Mouse (Mus musculus) cerebellum, adult 2 months (tissue): ENCODE results near the gene Inf2.

Experiments
- CTCF ChIP-seq: fragments of 200-500 bp; IDR thresholded peaks from 2 replicates; pipeline ENCODE4 v1.5.1; 2011; ENCODE audit warnings: low read depth, mild to moderate bottlenecking, control low read depth, low read length, moderate library complexity, borderline replicate concordance; ENCODE audit not compliant: insufficient read depth
- POLR2A ChIP-seq: fragments of 200-500 bp; IDR thresholded peaks from 2 replicates; pipeline ENCODE4 v1.6.1; 2011; ENCODE audit warnings: low read length, control low read depth, borderline replicate concordance; ENCODE audit not compliant: insufficient read depth

- TF ChIP-seq CTCF (no peak), POLR2A (no peak)
Observed at GRCm38 (mm10) chr12:112664124-112664523, 75.5 kb downstream of the Inf2 start.
